Mouse (Mus musculus): Measurements from ENCODE around the gene Vezf1.

The Vezf1 gene

GRCm38 (mm10) chr11:88098787-88099598 is 30.9 kb downstream of the Vezf1 start:
- peak; percentile 98 for DNase-seq

DNA sequence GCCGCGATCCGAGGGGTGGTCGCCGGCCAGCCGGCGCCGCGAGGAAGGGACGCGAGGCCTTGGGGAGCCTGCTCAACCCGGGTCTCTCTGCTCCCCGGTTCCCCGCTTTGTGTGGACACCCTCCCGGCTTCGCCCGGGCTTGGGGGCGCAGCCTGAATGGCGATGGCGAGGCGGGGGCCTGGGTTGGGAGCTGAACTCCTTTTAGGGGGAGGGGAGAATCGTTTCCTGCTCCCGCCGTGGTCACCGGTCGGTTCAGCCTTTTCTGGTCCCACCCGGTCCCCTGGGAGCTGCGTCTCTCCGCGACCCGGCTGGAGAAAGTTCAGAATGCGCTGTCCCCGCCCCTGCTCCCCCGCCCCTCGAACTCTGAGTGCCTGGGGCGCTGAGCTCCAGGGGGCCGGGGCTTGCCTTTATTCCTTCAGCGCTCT is 31.5 kb downstream of the Vezf1 start:
- DNase-seq = peak; percentile 99

GRCm38 (mm10) chr11:88100170-88100569 is 32.1 kb downstream of the Vezf1 start:
- peak; percentile 93 for DNase-seq

DNA sequence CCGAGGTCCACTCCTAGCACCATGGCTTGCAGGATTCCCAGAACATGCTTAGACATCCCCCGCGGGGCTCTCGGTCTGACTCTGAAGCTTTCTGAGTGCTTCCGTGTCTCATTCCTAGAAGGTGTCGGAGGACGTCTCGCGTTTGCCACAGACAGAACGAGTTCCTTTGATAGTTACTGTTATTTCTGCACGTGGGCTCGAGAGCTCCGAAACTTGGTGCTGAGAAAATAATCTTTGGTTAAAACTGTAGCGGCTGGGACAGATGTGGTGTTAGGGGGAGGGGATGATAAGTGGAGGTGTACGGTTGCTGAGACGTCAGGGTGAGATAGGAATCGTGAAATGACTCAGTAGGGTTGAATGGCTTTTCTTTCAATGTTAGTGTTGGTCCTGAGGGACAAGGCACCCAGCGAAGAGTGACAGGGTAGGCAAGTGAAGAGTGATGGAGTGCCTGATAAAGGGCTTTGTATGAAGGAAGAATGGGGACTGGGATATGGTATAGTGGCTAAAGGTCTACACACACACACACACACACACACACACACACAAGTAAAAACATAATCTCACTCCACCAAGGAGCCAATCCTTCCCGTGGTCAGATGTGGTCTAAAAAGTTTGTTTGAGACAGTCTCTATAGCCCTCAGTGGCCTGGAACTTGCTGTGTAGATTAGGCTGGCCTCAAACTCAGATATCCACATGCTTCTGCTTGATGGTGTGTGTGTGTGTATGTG is 35.3 kb downstream of the Vezf1 start:
- no peak for DNase-seq

GRCm38 (mm10) chr11:88105494-88106291 is 37.6 kb downstream of the Vezf1 start:
- DNase-seq = no peak

DNA sequence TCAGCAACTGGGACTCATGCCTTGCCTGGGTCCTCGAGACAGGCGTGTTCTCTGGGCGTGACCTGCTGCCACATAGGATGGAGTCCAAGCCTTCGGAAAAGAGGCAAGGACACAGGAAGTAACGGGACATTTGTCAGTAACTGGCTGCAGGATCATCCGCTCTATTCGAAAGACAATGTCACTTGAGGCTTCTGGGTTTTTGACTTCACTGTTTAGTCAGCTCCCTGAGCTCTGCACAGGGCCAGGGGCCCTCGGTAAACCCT is 38.1 kb downstream of the Vezf1 start:
- no peak for DNase-seq

GRCm38 (mm10) chr11:88107365-88107764 is 39.3 kb downstream of the Vezf1 start:
- peak; percentile 97 for DNase-seq

DNA sequence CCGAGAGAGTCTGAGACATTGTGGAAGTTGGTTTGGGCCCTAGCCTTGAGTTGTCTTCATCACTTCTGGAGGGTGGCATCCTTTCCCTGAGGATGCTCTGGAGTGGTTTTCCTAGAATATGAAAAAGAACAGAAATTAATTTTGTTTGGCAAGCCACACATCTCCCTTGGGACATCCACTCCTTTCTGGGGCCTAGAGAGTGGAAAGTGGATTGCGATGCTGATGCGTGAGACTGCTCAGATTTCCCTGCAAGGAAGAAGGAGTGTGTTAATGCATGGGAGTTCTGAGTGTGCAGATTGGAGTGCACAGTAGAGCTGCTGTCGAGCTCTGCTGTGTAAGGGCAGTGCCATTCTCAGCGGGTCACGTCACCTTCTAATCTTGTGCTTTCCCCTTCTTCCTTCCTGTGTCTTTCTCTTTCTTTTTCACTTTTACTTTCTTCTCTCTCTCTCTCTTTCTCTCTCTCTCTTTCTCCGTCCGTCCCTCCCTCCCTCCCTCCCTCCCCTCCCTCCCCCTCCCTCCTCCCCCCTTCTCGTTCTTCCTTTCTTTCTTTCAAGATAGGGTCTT is 42.0 kb downstream of the Vezf1 start:
- DNase-seq = no peak

GRCm38 (mm10) chr11:88112078-88112477 is 44.0 kb downstream of the Vezf1 start:
- DNase-seq = no peak

DNA sequence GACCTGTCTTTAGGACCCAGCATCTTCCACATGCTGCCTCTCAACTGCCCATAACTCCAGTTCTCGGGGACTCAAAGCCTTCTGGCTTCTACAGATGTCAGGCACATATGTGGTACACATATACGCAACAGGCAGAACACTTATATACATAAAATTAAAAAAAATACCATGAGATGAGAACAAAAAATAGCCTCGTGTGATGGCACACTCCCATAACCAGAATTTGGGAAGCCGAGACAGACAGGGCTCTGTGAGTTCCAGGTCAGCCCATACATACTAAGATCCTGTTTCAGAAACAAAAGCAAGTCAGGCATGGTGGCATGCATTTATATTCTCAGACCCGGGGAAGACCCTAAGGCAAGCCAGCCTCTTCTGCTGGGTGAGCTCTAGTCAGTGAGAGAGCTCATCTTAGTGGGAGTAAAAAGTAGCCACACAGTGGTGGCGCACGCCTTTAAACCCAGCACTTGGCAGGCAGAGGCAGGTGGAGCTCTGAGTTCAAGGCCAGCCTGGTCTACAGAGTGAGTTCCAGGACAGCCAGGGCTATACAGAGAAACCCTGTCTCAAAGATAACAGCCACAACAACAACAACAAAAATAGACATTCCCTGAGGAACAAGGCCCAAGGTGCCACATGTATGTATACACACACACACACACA is 44.7 kb downstream of the Vezf1 start:
- DNase-seq = peak; percentile 93

- peak; percentile 99 for DNase-seq
Observed at GRCm38 (mm10) chr11:88113543-88114271, 45.6 kb downstream of the Vezf1 start.

- peak; percentile 99 for DNase-seq
Observed at GRCm38 (mm10) chr11:88114871-88115301, 46.8 kb downstream of the Vezf1 start.

GRCm38 (mm10) chr11:88116568-88116967 is 48.5 kb downstream of the Vezf1 start:
- peak; percentile 87 for DNase-seq

GRCm38 (mm10) chr11:88117356-88118090 is 49.4 kb downstream of the Vezf1 start:
- peak; percentile 99 for DNase-seq

GRCm38 (mm10) chr11:88118091-88118440 is 50.0 kb downstream of the Vezf1 start:
- peak; percentile 96 for DNase-seq

DNA sequence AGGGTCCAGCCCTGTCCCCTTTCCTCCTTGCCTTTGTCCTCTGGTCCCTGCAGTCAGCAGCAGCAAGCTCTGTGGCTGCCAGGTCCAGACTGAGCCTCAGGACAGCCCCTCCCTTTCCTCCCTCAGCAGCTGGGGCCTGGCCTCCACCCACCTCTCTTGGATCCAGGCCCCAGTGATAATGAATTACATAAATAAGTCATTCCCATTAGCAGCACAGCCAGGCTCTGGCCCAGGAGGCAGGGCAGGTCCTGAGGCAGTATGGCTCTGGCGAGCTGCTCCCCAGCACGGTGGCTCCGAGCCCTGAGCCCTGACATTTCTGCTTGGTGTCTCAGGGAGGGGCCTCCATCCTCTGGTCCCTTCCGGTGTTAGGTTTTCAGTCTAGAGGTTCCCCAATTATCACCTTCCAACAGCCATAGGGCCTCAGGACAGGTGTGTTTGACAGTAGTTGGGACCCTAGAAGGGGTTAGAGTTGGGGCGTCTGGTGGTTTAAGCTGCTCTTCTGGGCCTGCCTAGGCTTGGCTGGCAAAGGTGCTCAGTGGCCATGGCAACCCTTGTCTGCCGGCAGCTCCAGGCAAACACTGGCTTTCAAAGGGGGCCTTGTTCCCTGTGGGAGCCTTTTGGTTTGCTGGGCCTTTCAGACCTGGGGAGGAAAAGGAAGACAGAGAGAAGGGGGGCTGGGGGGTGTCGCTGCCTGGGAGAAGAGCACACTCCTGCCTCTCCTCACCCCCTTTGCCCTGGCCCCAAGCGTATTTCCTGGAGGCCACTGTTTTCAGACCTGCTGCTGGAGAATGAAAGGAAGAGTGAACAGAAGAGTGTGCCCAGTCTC is 51.0 kb downstream of the Vezf1 start:
- peak; percentile 100 for DNase-seq

DNA sequence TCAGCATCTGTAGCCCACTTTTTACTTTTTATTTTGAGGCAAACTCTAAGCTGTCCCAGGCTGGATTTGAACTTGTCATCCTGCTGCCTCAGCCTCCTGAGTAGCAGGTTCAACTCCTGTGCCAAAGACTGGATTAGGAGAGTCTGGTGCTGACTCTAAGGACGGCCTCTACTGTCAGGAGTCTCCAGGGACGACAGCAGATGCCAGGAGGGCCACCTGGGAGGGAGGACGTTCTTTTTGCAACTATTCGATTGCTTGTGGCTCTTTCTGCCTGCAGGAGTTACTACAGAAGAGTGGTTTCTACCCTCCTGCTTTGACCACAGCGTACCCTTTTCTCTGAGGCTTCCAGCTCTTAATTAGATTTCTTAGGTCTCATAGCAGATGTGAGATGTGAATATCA is 54.5 kb downstream of the Vezf1 start:
- peak; percentile 86 for DNase-seq

- DNase-seq = no peak
Observed at GRCm38 (mm10) chr11:88123021-88123420, 54.9 kb downstream of the Vezf1 start.

- DNase-seq = no peak
Observed at GRCm38 (mm10) chr11:88123731-88124130, 55.7 kb downstream of the Vezf1 start.

GRCm38 (mm10) chr11:88125483-88125882 is 57.4 kb downstream of the Vezf1 start:
- DNase-seq = no peak

Measured in heart, adult 11 months (tissue).